Mouse (Mus musculus) kidney, adult 9 months (tissue): ENCODE data around the gene Nectin2.
A peak's percentile ranks its signal among the peaks of the same experiment; 100 is the strongest.
"Not testable (repeated sequence)": the region's sequence is repeated elsewhere in the genome, so short reads cannot be mapped to it uniquely, and the experiment has no call there.

ENCODE experiments used
- DNase-seq: peaks from one replicate; pipeline ENCODE4 v3.0.0; 2022

The Nectin2 gene

DNA sequence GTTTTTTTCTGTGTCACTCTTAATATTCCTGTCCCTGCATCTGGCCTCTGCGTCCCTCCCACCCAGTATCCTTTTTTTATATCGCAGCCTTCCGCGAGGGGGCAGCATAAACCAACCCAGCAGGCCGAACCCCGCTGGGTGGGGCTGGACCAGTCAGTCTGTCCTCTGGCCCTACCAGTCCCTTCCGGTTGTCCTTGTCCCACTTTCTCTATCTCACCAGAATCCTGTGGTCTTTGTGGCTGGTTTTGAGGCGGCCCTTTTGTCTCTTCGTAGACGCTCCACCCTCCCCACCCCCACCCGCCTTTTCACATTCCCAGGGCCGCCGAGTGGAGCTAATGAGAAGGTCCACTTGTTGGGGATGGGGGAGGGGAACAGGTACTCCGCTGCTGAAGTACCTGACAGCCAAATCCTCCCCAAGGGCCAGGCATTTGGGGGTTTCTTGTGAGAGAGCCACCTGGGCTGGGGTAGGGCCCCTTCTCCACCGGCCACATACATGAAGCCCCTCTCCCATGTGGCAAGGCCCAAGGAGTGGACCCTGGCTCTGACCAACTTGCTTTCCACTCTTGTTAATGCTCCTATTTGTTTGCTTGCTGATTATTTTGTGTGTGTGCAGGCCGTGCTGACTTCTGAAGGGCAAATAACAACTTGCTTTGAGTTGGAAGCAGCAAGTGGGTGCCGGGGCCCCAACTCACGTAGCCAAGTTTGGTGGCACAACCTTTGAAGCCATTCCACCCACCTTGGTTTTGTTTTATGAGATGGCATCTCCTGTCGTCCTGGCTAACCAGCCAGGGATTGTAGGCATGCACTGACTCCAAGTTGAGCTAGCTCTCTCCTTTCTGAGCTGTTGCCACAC is at the start of gene Nectin2:
Gene Nectin2 (minus strand): TSS at position 267 of the 853 bp plus-strand sequence.
- DNase-seq = peak; percentile 92

- DNase-seq = peak; percentile 95
Measured at GRCm38 (mm10) chr7:19796697-19797588, 46.7 kb upstream of the Nectin2 start, which contains the start of gene Cblc. TSS of gene Cblc (minus strand) at chr7:19796809.

DNA sequence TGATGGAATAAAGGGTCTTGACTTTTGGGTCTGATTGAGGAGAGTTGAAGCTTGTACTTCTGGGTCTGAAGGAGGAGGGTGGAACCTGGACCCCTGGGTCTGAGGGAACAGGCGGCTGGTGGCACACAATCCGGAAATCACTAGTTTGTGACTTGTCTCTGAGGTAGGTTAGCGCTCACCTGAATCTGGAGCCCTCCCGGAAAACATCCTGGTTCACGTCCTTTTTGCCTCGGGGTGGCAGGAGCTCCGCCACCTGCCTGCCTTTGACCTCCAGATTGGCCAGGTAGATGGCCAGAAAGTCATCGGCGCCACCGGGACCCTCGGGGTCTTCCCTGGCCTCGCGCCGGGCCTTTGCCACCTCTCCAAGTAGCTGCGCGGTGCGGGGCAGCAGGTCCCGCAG is 46.0 kb upstream of the Nectin2 start:
- peak; percentile 52 for DNase-seq

DNA sequence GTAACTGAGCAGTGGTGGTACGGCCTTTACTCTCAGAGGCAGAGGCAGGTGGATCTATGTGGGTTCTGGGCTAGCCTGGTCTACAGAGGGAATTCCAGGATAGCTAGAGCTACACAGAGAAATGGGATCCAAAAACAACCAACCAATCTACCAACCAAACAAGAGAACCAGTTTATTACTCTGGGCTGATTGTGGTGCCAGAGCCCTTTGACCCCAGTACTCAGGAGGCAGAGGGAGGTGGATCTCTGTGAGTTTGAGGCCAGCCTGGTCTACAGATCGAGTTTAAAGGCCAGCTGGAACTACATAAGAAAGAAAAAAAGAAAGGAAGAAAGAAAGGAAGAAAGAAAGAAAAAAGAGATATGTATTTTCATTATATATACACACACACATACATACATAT is 45.0 kb upstream of the Nectin2 start:
- DNase-seq = no peak

GRCm38 (mm10) chr7:19792701-19793630 is 42.7 kb upstream of the Nectin2 start:
- peak; percentile 87 for DNase-seq

GRCm38 (mm10) chr7:19791504-19791903 is 41.2 kb upstream of the Nectin2 start:
- DNase-seq = not testable (repeated sequence)

DNA sequence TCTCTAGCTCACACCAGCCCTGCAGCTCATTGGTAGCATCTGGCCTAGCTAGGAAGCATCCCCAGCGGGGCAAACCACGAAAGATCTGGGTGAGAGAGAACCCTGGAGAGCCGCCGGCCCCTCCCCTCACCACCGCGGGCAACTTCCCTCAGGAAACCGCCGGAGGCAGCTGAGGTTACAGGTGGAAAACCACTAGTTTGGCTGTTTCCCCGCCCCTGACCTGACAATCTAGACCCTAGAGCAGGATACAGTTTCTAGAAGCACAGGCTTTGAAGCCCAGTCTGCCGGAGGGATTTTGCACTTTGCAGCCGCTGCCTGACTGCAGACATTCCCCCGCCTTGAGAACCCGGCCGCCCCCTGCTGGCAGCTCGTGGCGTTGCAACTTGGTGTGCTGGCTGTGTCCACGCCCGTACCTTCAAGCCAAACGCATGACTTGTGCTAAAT is 39.6 kb upstream of the Nectin2 start:
- DNase-seq = peak; percentile 89

DNA sequence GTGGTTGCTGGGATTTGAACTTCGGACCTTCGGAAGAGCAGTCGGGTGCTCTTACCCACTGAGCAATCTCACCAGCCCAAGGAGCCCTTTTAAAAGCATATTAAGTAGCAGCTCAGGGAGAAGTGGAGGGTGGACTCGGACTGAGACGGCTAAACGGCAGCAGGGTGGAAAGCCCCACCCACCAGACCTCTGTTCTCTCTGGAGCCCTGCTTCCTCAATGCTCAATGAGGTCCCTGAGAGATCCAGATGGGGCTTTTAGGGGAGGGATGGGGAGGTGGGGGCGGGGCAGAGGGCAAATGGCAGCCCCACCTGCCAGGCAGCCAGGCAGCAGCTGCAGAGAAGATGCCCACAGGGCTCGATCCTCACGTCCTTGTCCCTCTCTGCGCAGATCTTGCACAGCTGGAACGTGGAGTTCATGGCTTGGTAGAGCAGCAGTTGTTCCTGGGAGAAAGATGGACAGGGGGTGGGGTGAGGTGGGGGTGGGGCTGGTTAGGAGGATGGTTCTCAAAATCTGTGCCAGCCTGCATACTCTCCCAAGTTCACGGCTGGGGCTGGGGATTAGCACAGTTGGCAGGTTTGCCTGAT is 35.7 kb upstream of the Nectin2 start:
- DNase-seq = no peak

GRCm38 (mm10) chr7:19784764-19785535 is 34.7 kb upstream of the Nectin2 start:
- no peak for DNase-seq

DNA sequence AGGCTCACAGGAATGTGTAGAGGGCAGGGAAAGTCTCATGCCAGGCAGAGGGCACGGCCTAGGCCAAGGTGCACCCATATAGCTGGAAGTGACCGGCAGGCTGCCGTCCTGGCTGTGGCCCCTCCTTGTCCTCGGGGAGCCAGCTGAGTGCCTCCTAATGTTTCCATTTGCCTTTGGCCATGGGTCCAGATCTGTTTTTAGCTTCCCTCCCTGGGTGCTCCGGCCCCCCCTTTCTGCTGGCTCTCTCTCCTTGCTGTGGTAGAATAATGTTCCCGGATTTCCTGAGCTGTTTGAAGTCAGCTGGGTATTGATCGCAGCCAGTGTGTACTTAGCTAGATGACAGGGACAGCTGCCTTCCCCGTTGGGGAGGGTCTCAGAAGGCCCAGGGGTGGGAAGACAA is 33.3 kb upstream of the Nectin2 start:
- peak; percentile 57 for DNase-seq

- peak; percentile 64 for DNase-seq
Measured at GRCm38 (mm10) chr7:19782645-19783044, 32.4 kb upstream of the Nectin2 start.

DNA sequence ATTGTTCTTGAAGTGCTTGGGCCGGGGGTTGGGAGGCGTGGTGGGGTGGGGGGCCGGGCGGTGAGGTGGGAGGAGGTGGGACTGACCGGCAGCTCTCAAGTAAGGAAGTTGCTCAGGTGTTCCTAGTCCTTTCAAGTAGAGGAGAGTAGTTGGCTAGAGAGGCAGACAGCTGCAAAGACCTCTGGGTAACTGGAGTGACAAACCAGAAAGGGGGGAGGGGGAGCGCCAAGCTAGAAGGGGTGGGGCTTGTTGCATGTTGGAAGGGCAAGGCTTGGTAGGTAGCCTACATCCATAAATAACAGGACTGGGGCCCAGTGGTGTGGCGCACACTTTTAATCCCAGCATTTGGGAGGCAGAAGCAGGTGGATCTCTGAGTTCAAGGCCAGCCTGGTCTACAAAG is 31.5 kb upstream of the Nectin2 start:
- no peak for DNase-seq

DNA sequence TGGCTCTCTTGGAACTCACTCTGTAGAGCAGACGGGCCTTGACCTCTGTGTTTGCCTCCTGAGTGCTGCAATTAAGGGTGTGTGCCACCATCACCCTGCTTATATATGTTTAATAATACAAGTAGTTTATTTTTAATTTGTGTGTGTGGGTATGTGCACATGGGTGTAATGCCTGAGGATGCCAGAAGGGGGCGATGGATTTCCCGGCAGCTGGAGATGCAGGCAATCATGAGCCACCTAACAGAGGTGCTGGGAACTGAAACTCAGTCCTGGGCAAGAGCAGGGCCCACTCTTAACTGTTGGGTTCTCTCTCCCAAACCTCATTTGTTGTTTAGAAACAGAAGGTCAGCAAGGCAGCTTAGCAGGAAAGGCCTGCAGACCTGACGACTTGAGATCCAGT is 29.6 kb upstream of the Nectin2 start:
- DNase-seq = no peak

DNA sequence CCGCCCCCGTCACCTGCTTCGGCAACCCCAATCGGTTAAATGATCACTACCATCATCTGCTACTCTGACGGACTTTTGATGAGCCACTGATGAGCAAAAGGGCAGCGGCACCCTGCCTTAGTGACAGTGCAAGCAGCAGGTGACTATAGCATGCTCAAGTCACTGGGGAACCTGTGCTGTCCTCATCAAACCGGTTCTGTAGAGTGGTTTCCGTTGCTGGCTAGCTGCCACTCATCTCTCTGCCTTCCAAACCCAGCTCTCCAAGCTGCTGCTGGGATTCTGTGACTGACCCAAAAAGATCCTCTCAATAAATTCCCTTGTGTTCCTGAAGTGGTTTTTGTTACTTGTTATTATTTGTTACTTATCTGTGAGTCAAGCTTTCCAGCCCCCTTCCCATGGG is 28.4 kb upstream of the Nectin2 start:
- no peak for DNase-seq

DNA sequence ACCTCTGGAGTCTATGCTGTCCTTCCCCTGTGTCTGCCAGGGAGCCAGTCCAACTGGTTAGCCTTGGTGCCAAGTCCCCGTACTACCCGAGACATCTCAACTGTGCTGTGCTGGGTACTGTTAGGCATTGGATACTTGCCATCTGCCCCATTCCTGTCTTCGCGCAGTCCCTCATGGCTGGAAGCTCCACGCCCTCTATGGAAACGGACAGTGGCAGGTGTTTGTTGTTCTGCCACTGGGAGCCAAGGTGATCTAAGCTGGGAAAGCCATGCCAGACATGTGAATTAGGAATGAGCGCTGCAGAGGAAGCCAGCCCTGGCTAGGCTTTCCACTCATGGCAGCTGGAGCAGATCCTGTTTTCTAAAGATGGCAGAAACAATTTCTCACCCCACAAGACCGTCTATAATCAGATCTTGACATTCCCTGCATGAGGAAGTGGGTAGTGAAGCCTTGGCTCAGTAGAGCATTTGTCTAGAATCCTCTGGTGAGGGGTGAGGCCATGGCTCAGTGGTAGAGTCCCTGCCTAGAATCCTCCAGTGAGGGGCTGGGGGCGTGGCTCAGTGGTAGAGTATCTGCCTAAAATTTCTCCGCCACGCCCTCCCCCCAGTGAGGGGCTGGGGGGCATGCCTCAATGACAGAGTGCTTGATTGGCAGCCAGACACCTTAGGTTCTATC is 26.9 kb upstream of the Nectin2 start:
- no peak for DNase-seq

DNA sequence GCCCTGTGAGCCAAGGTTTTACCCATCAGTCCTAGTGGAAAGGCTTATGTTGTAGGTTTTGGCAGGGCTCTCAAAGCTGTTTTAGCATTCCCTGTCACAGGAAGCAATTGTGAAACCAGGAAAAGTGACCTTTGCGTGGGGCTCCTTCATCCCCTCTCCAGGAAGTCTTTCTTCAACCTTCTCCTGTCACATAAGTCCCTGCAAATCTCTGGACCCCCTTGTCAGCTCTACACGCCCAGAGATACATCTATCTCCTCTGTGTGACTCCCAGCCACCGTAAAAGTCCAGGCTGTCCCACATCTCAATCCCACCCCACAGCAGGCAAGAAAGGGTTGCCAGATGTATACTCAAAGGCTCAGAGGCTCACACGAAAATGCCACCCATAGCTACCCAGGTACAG is 21.4 kb upstream of the Nectin2 start:
- DNase-seq = no peak

- peak; percentile 58 for DNase-seq
Measured at GRCm38 (mm10) chr7:19770984-19771391, 20.7 kb upstream of the Nectin2 start, which contains the start of gene Bcam. TSS of gene Bcam (minus strand) at chr7:19771016.

GRCm38 (mm10) chr7:19770375-19770754 is 20.1 kb upstream of the Nectin2 start:
- DNase-seq = peak; percentile 89

GRCm38 (mm10) chr7:19769434-19770374 is 19.4 kb upstream of the Nectin2 start:
- DNase-seq = no peak
